Mouse (Mus musculus) brain, embryonic 14.5 days (tissue): ENCODE results near the gene Macrod2. TPM values are rescaled to one million over a fixed set of nuclear protein-coding genes. Genes with fewer than 3 reads are reported as not detected.

Source experiments
- DNase-seq: peaks from one replicate; pipeline ENCODE4 v3.0.0-alpha.2; 2011; ENCODE audit warnings: low read depth
- CTCF ChIP-seq: fragments of 200-500 bp; IDR thresholded peaks from 2 replicates; pipeline ENCODE4 v1.5.1; 2012; ENCODE audit warnings: inconsistent platforms, mild to moderate bottlenecking, moderate library complexity, borderline replicate concordance; ENCODE audit not compliant: insufficient read depth, insufficient read length; ENCODE audit errors: extremely low read depth
- POLR2A ChIP-seq: fragments of 200-500 bp; IDR thresholded peaks from 2 replicates; pipeline ENCODE4 v1.6.1; 2012; ENCODE audit warnings: mild to moderate bottlenecking, inconsistent platforms, borderline replicate concordance; ENCODE audit not compliant: poor library complexity, insufficient read depth, insufficient read length, severe bottlenecking; ENCODE audit errors: extremely low read depth
- polyA plus RNA-seq: library from polyadenylated mRNA; depleted of rRNA; stranded (reverse); fragments of >200 nt; gene quantifications from 2 replicates; pipeline ENCODE4 v1.2.3, GENCODE M21; 2012

Gene Macrod2
- polyA plus RNA-seq, 1 experiment, result 24.1 TPM

- no peak for TF ChIP-seq POLR2A
- TF ChIP-seq CTCF, result no peak
- DNase-seq, result no peak
These were observed 510.2 kb downstream of the Macrod2 start for GRCm38 (mm10) chr2:140905331-140905730.

GRCm38 (mm10) chr2:140906123-140906522 lies 511.0 kb downstream of the Macrod2 start:
- TF ChIP-seq CTCF, result no peak
- no peak for TF ChIP-seq POLR2A
- DNase-seq, result no peak

- no peak for DNase-seq
- TF ChIP-seq POLR2A (no peak), CTCF (no peak)
These were observed 516.4 kb downstream of the Macrod2 start for GRCm38 (mm10) chr2:140911463-140911862.

- no peak for DNase-seq
- no peak for TF ChIP-seq POLR2A
- TF ChIP-seq CTCF, result no peak
These were observed 517.1 kb downstream of the Macrod2 start for GRCm38 (mm10) chr2:140912179-140912578.

GRCm38 (mm10) chr2:140912931-140913330 lies 517.8 kb downstream of the Macrod2 start:
- peak; percentile 46 for DNase-seq

GRCm38 (mm10) chr2:140913679-140914412 lies 518.7 kb downstream of the Macrod2 start:
- no peak for TF ChIP-seq CTCF
- TF ChIP-seq POLR2A, result no peak
- DNase-seq, result peak; percentile 75

More at GRCm38 (mm10) chr2:140912931-140913330, 517.8 kb downstream of the Macrod2 start:
- TF ChIP-seq CTCF, result no peak
- TF ChIP-seq POLR2A, result no peak

- TF ChIP-seq CTCF (peak; percentile 33; the same call in 1 of the 2 replicates), POLR2A (no peak)
- no peak for DNase-seq
These were observed 531.8 kb downstream of the Macrod2 start for GRCm38 (mm10) chr2:140926922-140927321.

- DNase-seq, result peak; percentile 7
- TF ChIP-seq POLR2A (no peak), CTCF (no peak)
These were observed 539.4 kb downstream of the Macrod2 start for GRCm38 (mm10) chr2:140934483-140934882.

GRCm38 (mm10) chr2:140949461-140949860 lies 554.4 kb downstream of the Macrod2 start:
- no peak for DNase-seq
- no peak for TF ChIP-seq POLR2A

- peak; percentile 52 for DNase-seq
- TF ChIP-seq POLR2A (no peak), CTCF (no peak)
These were observed 564.1 kb downstream of the Macrod2 start for GRCm38 (mm10) chr2:140959246-140959645.

- no peak for DNase-seq
These were observed 575.1 kb downstream of the Macrod2 start for GRCm38 (mm10) chr2:140970181-140970580.

GRCm38 (mm10) chr2:140971845-140972244 lies 576.7 kb downstream of the Macrod2 start:
- TF ChIP-seq CTCF (no peak), POLR2A (no peak)
- DNase-seq, result no peak

More at GRCm38 (mm10) chr2:140970181-140970580, 575.1 kb downstream of the Macrod2 start:
- TF ChIP-seq CTCF, result no peak
- TF ChIP-seq POLR2A, result no peak
